Mouse (Mus musculus) liver, adult 2 months (tissue): ENCODE measurements around the gene Hoxa5.

Source experiments
- CTCF ChIP-seq: fragments of 200-500 bp; IDR thresholded peaks from 2 replicates; pipeline ENCODE4 v1.5.1; 2011; ENCODE audit warnings: low read depth, low read length, control low read depth
- POLR2A ChIP-seq: fragments of 200-500 bp; IDR thresholded peaks from 2 replicates; pipeline ENCODE4 v1.6.1; 2011; ENCODE audit warnings: low read length, control low read depth; ENCODE audit not compliant: insufficient read depth; ENCODE audit errors: extremely low read depth

- TF ChIP-seq CTCF, result no peak
- TF ChIP-seq POLR2A, result no peak
Observed at GRCm38 (mm10) chr6:52223939-52224760, 19.8 kb upstream of the Hoxa5 start.
